Mouse (Mus musculus) pancreas, adult 10 weeks (tissue): ENCODE results near the gene Rab21. TPM values are rescaled to one million over a fixed set of nuclear protein-coding genes. Genes with fewer than 3 reads are reported as not detected.

Source experiments
- polyA plus RNA-seq: library from polyadenylated mRNA; stranded (reverse); fragments of 350-450 nt; fragmentation: Illumina TruSeq; extraction: RNeasy Lipid Tissue Mini Kit (QIAGEN cat#74804); gene quantifications from one replicate; pipeline ENCODE4 v1.2.3, GENCODE M21; 2015; ENCODE audit warnings: low read depth, low replicate concordance; ENCODE audit not compliant: insufficient read depth

The Rab21 gene
- 6.8 TPM for polyA plus RNA-seq

GRCm38 (mm10) chr10:115315473-115316171 is at the start of gene Rab21:
Gene Rab21, minus strand, starts transcription at chr10:115315594.

DNA sequence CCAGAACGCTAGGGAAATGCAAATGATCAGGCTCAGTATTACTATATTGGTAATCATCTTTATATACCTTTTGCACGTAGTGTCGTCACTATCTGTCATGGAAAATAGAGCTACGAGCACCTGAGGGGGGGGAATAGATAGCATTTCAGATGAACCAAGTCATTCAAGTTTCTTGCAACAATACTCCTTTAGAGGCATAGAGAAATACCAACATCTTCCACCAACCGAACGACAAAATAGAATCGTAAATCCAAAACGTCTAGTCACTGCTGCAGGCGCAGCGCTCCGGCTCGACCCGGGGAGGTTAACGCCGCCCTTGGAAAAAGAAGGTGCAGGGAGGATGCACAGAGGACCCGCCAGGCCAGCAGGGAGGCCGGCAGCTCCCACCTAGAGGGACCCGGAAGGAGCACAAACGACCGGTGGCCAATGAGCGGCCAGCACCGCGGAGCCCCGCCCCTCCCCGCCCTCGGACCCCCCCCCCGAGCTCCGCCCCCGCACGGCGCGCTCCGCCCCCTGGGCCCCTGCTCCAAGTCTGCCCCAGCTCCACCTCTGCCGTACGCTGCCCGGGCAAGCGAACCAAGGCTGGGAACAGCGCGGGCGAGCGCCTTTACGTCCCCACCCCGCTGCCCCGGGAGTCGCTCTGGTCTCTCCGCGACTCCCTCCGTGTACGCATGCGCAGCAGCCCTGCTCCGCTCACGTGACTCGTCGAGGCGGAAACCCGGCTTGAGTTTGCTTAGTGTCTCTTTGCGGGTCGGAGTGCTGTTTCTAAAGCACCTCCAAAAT is 46.6 kb upstream of the Rab21 start, which contains the start of gene Tmem19:
TSS of gene Tmem19 (minus strand) at position 662 of the 783 bp plus-strand sequence.

GRCm38 (mm10) chr10:115251088-115251934 is 64.1 kb downstream of the Rab21 start, which contains the start of gene Tbc1d15:
Gene Tbc1d15, minus strand, starts transcription at chr10:115251467.

Other genes with a start within 250 kb of the Rab21 start
- not detected for gene Tph2, start 130.6 kb downstream of the Rab21 start, polyA plus RNA-seq
- 10.8 TPM for gene Tbc1d15, start 64.1 kb downstream of the Rab21 start, polyA plus RNA-seq
- 3.8 TPM for gene Tmem19, start 46.9 kb upstream of the Rab21 start, polyA plus RNA-seq
- 4.8 TPM for gene Thap2, start 68.8 kb upstream of the Rab21 start, polyA plus RNA-seq
- gene Zfc3h1, start 69.4 kb upstream of the Rab21 start, polyA plus RNA-seq: 47.3 TPM